Mouse (Mus musculus): Measurements from ENCODE around the gene Rps12. TPM values are rescaled to one million over a fixed set of nuclear protein-coding genes. Genes with fewer than 3 reads are reported as not detected.

Gene Rps12
- polyA plus RNA-seq, 1 experiment from 2014 or later: 235 TPM

DNA sequence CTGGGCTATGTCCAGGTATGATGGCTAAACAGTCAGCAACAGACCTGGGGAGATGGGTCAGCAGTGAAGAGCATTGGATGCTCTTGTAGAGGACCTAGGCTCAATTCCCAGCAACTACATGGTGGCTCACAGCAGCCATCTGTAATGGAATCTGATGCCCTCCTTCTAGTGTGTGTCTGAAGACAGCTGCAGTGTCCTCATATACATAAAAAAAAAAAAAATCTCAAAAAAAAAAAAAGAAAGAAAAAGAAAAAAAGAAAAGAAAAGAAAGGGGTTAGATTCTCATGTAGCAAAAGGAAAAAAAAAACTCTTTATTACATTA lies 25.3 kb upstream of the Rps12 start:
- no peak for TF ChIP-seq CTCF (IDR thresholded peaks at IDR 0.05; ENCODE audit: low read depth)
- Histone ChIP-seq H3K27ac (ENCODE audit: low read depth) (no peak overlapping the region), H3K9me3 (ENCODE audit: low read depth, low read length) (no peaks in the 10 kb centered on the region), H3K4me2 (no peak overlapping the region), H3K27me3 (ENCODE audit: insufficient read depth, low read length) (no peaks in the 10 kb centered on the region), H3K4me1 (ENCODE audit: insufficient read depth) (no peaks in the 10 kb centered on the region), H3K9ac (no peak overlapping the region), H3K36me3 (ENCODE audit: insufficient read depth) (0 out of 2 replicates have a peak, but pooled peaks cover 17% of the 10 kb centered on the region), H3K4me3 (ENCODE audit: low read depth, low read length) (no peak overlapping the region)
- ATAC-seq (ENCODE audit: insufficient read depth) (no peak), DNase-seq (no peak)

DNA sequence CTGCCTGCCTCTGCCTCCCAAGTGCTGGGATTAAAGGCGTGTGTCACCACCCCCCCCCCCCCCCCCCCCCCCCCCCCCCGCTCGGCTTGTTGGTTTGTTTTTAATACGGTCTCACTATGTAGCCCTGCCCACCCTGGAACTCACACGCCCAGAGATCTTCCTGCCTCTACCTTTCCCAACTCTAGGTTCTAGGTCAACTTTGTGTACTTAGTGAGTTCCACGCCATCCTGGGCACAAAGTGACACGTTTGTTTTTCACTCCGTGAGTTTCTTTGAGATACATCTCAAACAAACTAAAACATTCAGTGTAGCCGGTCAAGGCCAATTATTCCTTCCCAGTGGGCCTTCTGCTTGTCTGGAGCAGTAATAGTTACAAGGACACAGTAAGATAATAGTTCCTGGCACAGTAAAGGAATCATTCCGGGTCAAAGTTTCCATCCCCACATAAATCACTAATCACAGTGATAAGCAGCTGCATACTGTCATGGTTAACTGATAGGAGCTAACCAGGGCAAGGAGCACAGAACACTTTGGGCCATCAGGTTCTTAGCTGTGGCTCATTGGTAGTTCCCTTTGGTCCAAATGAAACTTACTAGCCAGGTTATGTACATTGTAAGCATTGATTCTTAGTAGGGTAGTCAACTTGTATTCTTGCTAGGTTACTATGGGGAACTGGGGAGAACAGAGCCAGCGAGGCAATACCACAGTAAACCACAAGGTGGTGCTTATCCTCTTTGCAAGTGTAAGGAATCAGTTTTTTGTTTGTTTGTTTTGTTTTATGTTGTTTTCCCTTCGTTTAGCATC lies 24.8 kb upstream of the Rps12 start:
- peak; percentile 81 for TF ChIP-seq CTCF (IDR thresholded peaks at IDR 0.05; ENCODE audit: low read depth)

GRCm38 (mm10) chr10:23806201-23806600 lies 19.1 kb upstream of the Rps12 start:
- no peak for TF ChIP-seq CTCF (IDR thresholded peaks at IDR 0.05; ENCODE audit: low read depth)
- H3K4me1 ChIP-seq (ENCODE audit: insufficient read depth): no peaks in the 10 kb centered on the region
- no peak overlapping the region for H3K4me2 ChIP-seq
- no peak overlapping the region for H3K9ac ChIP-seq
- 29% methylated on average over 4 of the region's 4 CpGs for WGBS
- ATAC-seq (ENCODE audit: insufficient read depth) (no peak), DNase-seq (no peak)
- no peaks in the 10 kb centered on the region for H3K9me3 ChIP-seq (ENCODE audit: low read depth, low read length)
- H3K36me3 ChIP-seq (ENCODE audit: insufficient read depth): peaks cover 53% of the 10 kb centered on the region
- no peak overlapping the region for H3K27ac ChIP-seq (ENCODE audit: low read depth)
- H3K4me3 ChIP-seq (ENCODE audit: low read depth, low read length): no peak overlapping the region
- no peaks in the 10 kb centered on the region for H3K27me3 ChIP-seq (ENCODE audit: insufficient read depth, low read length)

More for the DNA sequence above, 24.8 kb upstream of the Rps12 start:
- no peak for ATAC-seq (ENCODE audit: insufficient read depth)
- Histone ChIP-seq H3K27me3 (ENCODE audit: insufficient read depth, low read length) (no peaks in the 10 kb centered on the region), H3K4me3 (ENCODE audit: low read depth, low read length) (no peak overlapping the region), H3K4me1 (ENCODE audit: insufficient read depth) (no peaks in the 10 kb centered on the region), H3K27ac (ENCODE audit: low read depth) (no peak overlapping the region), H3K36me3 (ENCODE audit: insufficient read depth) (0 out of 2 replicates have a peak, but pooled peaks cover 17% of the 10 kb centered on the region), H3K4me2 (no peak overlapping the region), H3K9ac (no peak overlapping the region), H3K9me3 (ENCODE audit: low read depth, low read length) (no peaks in the 10 kb centered on the region)
- 66% methylated on average over 9 of the region's 12 CpGs for WGBS
- peak; percentile 85 for DNase-seq

- Histone ChIP-seq H3K9me3 (ENCODE audit: low read depth, low read length) (no peaks in the 10 kb centered on the region), H3K27me3 (ENCODE audit: insufficient read depth, low read length) (no peaks in the 10 kb centered on the region), H3K27ac (ENCODE audit: low read depth) (no peak overlapping the region), H3K36me3 (ENCODE audit: insufficient read depth) (peaks cover 55% of the 10 kb centered on the region), H3K4me2 (no peak overlapping the region), H3K4me3 (ENCODE audit: low read depth, low read length) (no peak overlapping the region), H3K4me1 (ENCODE audit: insufficient read depth) (no peaks in the 10 kb centered on the region), H3K9ac (no peak overlapping the region)
- DNase-seq (no peak), ATAC-seq (ENCODE audit: insufficient read depth) (no peak)
- 88% methylated on average over 3 of the region's 3 CpGs for WGBS
- no peak for TF ChIP-seq CTCF (IDR thresholded peaks at IDR 0.05; ENCODE audit: low read depth)
These were observed 17.6 kb upstream of the Rps12 start for GRCm38 (mm10) chr10:23804665-23805064.

- no peak for TF ChIP-seq CTCF (IDR thresholded peaks at IDR 0.05; ENCODE audit: low read depth)
- peaks cover 47% of the 10 kb centered on the region for H3K36me3 ChIP-seq (ENCODE audit: insufficient read depth)
- DNase-seq: no peak
- 0 out of 2 replicates have a peak, but pooled peaks cover 4% of the 10 kb centered on the region for H3K4me1 ChIP-seq (ENCODE audit: insufficient read depth)
- H3K4me3 ChIP-seq (ENCODE audit: low read depth, low read length): no peak overlapping the region
- no peak overlapping the region for H3K27ac ChIP-seq (ENCODE audit: low read depth)
- no peak for ATAC-seq (ENCODE audit: insufficient read depth)
- no peaks in the 10 kb centered on the region for H3K9me3 ChIP-seq (ENCODE audit: low read depth, low read length)
- 61% methylated on average over 3 of the region's 3 CpGs for WGBS
- H3K4me2 ChIP-seq: no peak overlapping the region
- no peak overlapping the region for H3K9ac ChIP-seq
- no peaks in the 10 kb centered on the region for H3K27me3 ChIP-seq (ENCODE audit: insufficient read depth, low read length)
These were observed 15.8 kb upstream of the Rps12 start for GRCm38 (mm10) chr10:23802911-23803310.

DNA sequence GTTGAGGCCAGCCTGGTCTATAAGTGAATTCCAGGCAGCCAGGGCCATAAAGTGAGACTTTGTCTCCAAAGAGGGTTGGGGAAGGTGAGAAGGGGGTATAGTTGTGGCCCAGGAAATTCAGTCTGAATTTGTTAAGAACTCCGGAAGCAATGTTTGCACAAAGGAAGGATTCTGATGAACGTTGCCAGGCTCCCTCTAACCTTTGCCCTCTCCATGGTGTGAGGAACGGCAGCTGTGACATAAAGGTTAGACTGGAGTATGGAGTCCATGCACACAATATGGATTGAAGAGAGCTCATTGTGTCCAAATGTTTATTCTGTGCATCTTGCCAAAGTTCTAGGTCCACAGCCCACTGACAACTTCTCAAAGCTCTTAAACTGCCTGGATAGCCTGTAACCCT lies 12.9 kb upstream of the Rps12 start:
- Histone ChIP-seq H3K4me2 (no peak overlapping the region), H3K9me3 (ENCODE audit: low read depth, low read length) (no peaks in the 10 kb centered on the region), H3K9ac (no peak overlapping the region), H3K36me3 (ENCODE audit: insufficient read depth) (peaks cover 32% of the 10 kb centered on the region), H3K27me3 (ENCODE audit: insufficient read depth, low read length) (no peaks in the 10 kb centered on the region), H3K27ac (ENCODE audit: low read depth) (no peak overlapping the region), H3K4me1 (ENCODE audit: insufficient read depth) (0 out of 2 replicates have a peak, but pooled peaks cover 4% of the 10 kb centered on the region), H3K4me3 (ENCODE audit: low read depth, low read length) (no peak overlapping the region)
- 21% methylated on average over 3 of the region's 3 CpGs for WGBS
- ATAC-seq (ENCODE audit: insufficient read depth) (no peak), DNase-seq (no peak)
- no peak for TF ChIP-seq CTCF (IDR thresholded peaks at IDR 0.05; ENCODE audit: low read depth)

- no peak; the same call in 1 of the 2 replicates for ATAC-seq (ENCODE audit: insufficient read depth)
- Histone ChIP-seq H3K27me3 (ENCODE audit: insufficient read depth, low read length) (no peaks in the 10 kb centered on the region), H3K9ac (no peak overlapping the region), H3K9me3 (ENCODE audit: low read depth, low read length) (no peaks in the 10 kb centered on the region), H3K4me2 (peak overlapping the region; percentile 78), H3K36me3 (ENCODE audit: insufficient read depth) (peaks cover 19% of the 10 kb centered on the region), H3K4me1 (ENCODE audit: insufficient read depth) (0 out of 2 replicates have a peak, but pooled peaks cover 4% of the 10 kb centered on the region), H3K4me3 (ENCODE audit: low read depth, low read length) (no peak overlapping the region), H3K27ac (ENCODE audit: low read depth) (no peak overlapping the region)
- WGBS: 62% methylated on average over 1 of the region's 1 CpGs
- DNase-seq: peak; percentile 59
- TF ChIP-seq CTCF (IDR thresholded peaks at IDR 0.05; ENCODE audit: low read depth): no peak
These were observed 11.1 kb upstream of the Rps12 start for GRCm38 (mm10) chr10:23798142-23798541.

Data from lung, embryonic 14.5 days (tissue).